Mouse (Mus musculus): ENCODE results near the gene Dnal1. TPM values are rescaled to one million over a fixed set of nuclear protein-coding genes. Genes with fewer than 3 reads are reported as not detected.
A peak's percentile ranks its signal among the peaks of the same experiment; 100 is the strongest.

Gene Dnal1
- total RNA-seq, 2 experiments from 2014 or later = 7.3 to 7.4 TPM

DNA sequence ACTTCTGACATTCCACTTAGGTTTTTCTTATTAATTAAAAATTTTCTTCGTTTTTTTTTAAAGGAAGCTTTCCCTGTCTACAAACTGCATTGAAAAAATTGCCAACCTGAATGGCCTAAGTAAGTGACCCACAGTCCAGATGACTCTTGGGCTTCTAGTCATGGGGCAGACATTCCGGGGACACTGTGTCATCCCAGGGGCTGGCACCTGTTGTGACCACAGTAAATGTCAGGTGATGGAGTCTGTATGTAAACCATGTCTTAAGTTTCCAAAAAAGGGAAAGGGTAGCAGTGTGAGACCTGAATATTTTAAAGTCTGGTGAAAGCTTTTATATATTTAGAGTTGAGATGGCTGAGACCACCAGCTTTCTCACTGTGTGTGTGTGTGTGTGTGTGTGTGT is 12.7 kb downstream of the Dnal1 start:
- DNase-seq (ENCODE audit: low spot score) = no peak

DNA sequence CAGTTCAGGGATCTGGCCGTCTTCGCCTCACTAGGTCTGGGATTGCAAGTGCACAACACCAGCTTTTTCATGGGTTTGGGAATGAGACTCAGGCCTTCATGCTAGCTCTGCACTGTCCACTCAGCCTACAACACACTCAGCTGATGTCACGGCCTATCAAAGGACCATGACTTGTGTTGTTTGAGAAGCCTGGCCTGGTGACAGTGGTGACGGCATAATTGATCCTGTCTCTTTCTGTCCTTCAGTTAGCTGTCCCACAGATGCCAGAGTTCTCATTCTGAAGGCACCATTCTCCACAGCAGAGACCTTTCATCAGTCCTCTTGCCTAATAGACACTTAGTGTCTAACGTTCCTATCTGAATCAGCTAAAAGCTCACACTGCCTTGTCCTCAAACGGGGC is 14.4 kb downstream of the Dnal1 start:
- no peak for DNase-seq (ENCODE audit: low spot score)

DNA sequence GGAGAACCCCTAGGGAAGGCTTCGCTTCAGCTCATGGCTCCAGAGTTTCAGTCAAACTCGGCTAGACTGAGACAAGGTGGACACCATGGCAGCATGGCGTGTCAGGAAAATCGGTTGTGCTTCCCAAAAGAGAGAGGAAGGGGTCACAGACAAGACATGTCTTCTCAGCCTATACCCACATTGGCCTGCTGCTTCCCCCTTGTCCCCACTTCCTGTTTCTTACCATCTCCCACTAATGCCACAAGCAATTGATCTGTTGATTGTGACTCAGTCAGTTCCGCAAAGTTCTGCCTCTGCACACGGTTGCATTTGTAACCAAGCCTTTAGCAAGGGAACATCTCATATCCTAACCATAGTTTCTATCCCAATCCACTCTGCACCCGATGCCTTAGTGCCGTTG is 15.8 kb downstream of the Dnal1 start:
- DNase-seq (ENCODE audit: low spot score) = no peak

DNA sequence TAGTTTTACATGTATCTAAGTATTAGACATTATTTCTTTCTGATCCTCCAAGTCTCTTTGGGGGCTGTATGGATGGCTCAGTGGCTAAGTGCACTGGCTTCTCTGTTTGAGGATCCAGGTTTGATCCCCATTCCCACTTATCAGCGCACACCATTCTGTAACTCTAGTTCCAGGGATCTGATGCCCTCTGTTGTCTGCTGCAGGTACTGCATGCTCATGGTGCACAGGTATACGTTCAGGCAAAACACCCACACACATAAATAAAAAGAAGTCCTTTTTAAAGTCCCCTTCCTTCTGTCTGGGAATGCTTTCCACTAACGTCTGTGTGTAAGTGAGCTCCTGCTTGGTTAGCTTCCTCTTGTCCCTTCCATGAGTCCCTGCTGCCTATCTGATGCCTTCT is 18.1 kb downstream of the Dnal1 start:
- DNase-seq (ENCODE audit: low spot score) = no peak

DNA sequence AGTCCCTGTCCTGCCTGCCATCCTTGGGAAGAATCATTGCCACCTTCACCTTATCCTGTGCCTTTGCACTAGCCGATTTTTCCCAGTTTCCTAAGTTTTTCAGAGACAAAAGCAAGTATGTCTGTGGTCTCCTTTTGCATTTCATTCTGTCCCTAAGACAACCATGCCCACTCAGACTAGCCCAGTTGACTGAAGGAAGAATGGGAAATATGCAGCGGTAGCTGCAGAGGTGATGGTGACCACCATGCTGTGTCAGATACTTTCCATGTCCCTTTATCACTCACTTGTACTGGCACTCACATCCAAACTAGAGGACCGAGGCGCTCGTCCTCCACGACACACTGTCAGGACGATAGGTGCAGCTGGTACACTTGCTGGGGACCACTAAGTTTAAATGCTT is 23.0 kb downstream of the Dnal1 start:
- DNase-seq (ENCODE audit: low spot score) = no peak

DNA sequence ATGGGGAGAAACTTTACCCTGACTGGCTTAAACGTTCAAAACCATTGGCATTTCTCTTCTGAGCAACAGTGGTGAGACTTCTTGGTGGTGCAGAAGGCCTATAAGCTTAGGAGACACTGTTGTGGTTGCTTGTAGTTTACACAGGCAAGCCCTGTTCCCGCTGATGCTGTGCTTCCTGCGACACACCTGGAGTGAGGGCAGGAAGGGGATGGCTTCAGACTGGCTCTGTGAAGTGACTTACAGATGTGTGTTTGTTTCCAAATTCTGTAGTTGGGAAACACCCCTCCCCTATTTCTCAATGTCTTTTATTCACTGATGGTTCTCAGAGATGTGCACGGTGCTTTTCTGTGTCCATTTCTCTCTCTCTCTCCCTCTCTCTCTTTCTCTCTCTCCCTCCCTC is 26.0 kb downstream of the Dnal1 start:
- no peak for DNase-seq (ENCODE audit: low spot score)

DNA sequence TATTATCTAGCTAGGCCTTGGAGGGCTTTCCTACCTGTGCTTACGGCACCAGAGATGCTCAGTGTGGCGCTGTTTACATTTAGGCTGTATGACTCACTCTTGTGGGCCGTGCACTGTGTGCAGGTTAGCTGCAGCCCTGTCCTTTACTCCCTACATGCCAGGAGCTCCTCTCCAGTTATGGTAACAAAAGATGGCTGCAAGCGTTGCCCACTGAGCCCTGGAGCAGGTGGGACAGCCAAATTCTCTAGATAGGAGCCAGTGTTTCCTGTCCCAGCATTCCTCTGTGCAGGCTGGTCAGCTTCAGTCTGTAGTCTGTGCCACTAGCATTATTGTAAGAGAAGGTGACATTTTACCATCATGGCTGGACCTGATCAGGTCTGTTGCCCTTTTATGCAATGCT is 27.1 kb downstream of the Dnal1 start:
- DNase-seq (ENCODE audit: low spot score) = no peak

DNA sequence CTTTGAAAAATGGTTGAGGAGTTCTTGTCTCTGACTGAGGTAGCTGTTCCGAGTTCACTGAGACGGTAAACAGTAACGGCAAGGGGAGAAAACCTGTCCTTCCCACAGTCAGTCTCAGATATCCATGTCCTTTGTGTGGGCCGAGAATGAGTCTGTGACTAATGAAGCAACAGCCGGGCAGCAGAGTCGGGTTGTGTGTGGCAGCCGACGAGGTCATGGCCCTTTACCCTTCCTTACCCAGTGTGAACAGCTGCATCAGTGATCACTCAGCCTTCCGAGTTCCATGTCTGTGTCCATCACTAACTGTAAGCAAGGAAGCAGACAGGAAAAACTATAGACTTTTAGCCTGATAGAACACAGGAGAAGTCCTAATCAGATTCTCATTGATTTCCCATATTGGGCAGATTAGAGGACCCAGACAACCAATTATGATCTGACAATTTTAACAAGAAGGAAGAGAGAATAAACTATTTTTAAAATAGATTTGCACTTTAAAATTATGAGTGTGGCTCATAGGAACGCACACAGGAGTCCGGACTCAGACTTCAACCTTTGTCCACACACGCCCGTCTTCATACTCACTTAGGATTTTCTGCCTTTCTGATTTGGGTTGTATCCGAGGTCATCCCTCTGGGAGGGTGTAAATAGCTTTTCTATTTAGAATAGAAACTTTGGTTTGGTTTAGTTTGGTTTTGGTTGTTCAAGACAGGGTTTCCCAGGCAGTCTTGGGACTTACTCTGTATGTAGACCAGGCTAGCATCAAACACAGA is 28.3 kb downstream of the Dnal1 start:
- no peak for DNase-seq (ENCODE audit: low spot score)

DNA sequence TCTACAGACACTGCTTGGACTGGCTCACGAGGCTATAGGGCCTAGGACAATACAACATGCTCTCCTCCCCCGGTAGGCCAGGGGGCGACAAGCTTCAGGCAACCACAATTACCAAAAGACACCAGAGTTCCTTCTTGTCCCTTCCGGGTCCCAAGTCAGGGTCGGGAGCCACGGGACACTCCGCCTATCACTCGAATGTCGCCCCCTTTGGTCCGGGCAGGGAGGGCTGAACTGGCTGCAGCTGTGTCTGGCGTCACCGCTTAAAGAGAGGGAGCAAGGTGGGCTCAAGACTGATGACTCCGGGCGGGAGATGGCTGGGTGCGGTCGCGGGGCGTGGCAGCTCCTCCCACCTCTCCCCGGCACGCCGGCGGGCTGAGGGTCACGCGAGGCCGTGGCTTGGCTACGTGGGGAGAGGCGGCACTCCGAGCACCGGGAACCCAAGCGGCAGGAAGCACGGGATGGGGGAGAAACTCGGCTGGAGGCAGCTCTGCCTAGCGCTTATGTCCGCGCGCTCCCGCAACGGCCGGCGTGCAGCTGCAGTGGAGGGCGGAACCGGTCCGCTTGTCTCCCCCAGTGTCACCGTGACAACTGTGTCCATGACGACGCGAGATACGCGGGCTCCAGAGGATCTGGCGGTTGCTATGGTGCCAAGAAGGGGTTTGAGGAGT is 33.9 kb downstream of the Dnal1 start, which contains the start of gene Pnma1:
TSS of gene Pnma1 (minus strand) at position 536 of the 668 bp plus-strand sequence.
- peak; percentile 61 for DNase-seq (ENCODE audit: low spot score)

DNA sequence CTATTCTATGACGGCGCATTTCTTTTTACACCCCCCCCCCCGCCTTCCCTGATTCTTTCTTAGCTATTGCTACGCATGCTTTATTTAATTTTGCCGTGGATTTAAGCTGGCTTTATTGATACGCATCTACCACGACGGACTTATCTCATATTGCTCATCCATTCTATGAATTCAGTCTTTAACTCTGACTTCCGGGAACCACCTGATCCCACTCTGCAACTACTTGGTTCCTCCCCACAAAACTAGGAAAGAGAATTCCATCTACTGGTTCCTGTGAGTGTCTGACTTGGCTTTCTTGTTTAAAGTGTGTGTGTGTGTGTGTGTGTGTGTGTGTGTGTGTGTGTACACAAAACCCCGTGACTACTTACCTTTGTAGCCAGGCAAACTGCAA is 34.5 kb downstream of the Dnal1 start:
- no peak for DNase-seq (ENCODE audit: low spot score)

DNA sequence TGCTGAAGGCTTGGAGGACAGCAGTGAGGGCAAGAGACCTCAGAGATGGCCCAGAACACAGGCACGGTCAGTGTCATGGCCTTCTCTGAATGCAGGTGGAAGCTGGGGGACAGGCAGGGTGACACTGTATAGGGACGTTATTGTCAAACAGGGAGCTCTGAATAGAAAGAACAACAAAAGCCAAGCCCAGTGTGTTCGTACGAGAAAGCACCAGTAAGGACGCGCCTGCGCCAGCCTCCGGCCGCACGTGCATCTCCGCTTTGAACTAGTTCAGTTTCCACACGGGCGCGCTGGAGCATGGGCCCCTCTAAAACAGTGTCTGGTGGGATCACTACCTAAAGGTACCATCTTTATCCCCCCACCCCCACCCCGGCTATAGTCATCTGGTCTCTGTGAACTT is 35.8 kb downstream of the Dnal1 start:
- DNase-seq (ENCODE audit: low spot score) = no peak

DNA sequence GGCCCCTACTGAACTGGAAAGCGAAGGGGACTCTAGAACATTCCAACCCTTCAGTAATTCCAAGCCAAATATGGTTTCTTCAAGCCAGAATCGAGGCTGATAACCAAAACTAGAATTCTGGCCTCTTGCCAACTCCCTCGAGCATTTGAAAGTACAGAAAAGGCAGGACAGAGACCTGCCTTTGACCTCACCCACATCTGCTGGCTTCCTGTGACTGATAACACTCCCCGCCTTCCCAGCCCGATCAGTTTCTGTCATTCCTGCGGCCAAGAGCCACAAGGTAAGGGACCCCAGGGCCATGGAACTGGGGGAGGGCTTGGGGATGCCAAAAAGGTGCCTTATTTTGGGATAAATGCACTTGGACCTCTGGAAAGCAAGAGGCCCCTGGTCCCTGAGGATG is 36.8 kb downstream of the Dnal1 start:
- no peak for DNase-seq (ENCODE audit: low spot score)

DNA sequence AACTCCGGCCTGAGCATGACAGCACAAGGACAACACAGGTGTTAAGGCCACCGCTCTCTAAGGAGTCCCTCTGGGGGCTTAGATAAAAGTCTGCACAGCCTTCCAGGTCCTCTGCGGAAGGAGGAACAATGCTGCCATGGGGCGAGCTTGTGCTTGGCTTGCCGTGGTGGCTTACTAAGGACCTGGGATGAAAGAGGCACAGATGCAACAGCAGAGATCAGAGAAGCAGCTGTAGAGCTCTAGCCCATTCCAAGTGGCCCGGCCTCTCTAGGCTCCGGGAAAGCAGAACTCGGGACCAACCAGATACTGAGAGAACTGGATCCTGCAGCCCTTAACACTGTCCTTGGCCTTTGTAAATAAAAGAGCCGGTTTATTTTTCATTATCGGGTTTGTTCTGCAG is 37.7 kb downstream of the Dnal1 start:
- DNase-seq (ENCODE audit: low spot score) = no peak

DNA sequence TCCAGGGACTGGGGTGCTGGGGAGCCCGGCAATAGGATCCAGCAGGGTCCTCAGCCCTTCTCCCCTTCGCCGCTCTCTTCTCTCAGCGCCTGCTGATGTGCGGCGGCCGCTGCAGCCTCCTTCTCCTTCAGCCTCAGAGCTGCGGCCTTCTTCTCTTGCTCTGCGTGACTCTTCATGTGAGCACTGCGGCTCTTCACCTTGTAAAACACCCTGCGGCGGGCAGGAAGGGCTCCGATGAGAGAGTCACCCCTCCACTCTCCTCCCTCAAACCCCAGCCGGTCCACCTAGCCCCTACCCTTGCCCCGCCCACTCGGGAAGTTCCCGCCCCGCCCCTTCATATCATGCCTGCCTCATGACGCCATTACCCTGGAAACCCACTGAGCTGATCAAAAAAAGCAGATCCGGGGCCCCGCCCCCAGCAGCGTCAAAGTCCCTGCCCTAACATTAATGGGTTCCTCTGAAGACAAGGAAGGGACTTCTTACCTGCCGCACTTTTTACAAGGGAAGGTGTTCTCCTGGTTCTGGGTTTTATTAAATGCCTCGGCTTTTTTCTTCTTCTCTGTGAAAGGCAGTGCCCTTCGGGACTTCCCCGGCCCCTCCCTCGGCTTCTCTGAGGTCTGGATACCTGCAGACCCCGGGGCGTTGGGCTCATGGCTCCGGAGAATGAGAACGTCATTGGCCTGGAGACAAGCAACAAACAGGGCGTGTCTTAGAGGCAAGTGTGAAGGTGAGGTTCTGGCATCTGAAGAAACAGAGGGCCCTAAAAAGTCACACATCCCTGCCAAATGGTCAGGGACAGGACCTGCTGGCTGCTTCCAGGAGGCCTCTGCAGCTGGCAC is 38.4 kb downstream of the Dnal1 start:
- DNase-seq (ENCODE audit: low spot score) = no peak

DNA sequence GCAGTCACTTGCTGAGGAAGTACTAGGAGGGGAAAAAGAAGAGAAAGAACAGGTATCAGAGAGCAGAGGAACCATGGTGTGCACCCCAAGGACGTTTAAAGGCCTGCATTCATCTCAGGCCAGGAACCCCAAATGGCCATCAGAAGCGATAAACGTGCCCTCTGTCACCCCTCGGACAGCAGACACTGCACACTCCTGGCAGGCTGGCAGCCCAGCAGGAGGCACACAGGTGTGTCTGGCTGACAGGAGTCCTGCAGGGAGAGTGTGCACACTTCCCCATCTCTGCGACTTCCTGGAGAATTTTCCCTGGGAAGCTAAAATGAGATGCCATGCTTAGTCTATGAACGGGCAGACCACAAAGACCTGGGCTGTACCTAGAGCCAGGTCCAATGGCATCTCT is 39.2 kb downstream of the Dnal1 start:
- DNase-seq (ENCODE audit: low spot score) = no peak

DNA sequence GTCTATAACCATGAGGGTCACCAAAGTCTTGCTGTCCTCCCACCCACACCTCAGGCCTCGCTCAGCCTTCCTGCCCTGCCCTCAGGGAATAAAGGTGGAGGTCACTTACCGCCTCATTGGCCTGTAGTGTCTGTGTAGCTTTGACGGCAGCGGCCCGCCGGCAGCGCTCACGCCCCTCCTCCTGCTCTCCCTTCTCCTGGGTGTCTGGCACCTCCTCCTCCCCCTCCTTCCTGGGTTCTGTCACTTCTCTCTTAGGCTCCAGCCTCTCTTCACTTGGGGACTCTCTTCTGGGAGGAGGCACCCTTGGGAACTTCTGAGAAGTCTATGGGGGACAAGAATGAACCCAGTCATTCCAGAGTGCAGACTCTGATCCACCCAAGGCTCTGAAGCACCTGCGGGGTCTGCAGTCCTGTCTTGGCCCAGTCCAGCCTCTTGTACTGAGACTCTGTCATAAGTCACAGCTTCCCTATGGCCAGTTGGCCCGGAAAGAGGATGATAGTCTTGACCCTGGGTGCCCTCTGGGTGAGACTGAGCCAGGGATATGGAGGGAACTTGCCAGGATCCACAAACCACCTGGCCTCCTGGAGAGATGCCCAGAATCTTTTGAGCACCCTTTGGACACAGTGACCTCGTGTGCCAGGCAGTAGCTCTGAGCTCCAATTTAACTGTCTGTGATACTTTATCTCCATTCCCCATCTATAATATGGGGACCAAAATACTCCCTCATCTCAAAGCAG is 40.8 kb downstream of the Dnal1 start:
- peak; percentile 91 for DNase-seq (ENCODE audit: low spot score)

DNA sequence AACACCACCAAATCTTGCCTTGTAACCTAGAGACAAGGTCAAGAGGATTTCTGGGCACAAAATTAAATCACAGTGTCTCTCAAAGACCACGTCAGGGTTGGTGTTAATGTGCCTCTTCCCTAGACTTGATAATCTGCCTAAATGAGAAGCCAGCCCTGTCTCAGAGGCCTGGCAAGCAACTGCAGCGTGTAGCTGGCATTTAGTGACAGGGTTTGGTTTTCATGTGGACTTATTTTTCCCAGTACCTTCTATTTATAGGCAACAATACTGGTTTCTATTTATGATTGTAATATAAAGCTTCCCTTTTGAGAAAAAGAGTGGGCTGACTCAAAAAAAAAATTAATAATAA is 41.3 kb downstream of the Dnal1 start:
- DNase-seq (ENCODE audit: low spot score) = peak; percentile 46

DNA sequence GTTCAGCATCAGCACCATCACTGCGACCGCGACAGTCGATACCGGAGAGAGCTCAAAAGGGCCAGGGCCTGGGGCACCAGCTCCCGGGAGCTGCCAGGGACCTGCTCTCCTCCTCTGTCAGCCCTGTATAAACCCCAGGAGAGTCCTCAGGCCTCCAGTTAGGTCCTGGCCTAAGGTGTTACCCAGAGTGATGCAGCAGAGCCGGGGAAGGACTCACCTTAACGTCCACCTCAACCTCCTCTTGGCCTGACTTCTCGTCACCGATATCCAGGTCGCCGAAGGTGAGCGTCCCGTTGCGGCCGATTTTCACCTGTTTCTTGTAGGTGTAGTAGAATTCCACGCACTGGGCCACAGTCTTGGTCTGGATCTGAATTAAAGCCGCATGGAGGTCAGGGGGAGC is 42.0 kb downstream of the Dnal1 start:
- no peak for DNase-seq (ENCODE audit: low spot score)

DNA sequence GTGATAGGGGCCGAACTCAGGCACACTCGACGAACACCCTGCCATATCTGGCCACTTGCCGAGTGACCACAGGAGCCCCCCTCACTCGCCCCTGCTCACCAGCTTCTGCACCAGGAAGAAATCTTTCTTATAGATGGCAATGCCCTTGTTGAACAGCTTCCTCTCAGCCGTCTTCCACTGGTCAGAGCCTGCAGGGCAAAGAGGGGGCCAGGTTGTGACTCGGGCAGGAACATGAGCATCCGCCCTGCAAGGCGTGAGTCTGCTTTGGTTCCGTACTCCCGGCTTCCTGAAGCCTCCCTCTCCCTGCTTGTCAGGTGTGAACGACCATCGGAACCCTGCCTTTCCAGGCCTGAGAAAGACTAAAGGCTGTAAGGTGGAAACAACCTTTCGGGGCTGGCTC is 44.0 kb downstream of the Dnal1 start:
- no peak for DNase-seq (ENCODE audit: low spot score)

DNA sequence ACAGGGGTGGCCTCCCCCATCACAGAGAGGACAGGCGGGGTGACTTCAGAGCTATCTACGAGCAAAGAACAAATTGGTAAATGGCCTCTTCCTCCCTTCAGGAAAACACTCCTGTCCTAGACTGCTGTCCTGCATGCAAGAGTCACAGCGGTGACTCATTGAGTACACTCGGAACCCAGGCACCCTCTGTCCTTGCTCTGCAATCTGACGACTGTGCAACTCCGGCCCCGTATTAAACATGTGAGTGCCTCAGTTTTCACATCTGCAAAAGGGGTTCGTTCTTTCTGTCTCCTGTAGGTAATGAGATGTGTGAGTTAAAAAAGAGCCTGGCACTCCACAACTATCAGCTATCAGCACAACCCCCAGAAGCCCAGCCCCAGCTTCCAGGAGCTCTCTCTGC is 46.3 kb downstream of the Dnal1 start:
- DNase-seq (ENCODE audit: low spot score) = no peak

DNA sequence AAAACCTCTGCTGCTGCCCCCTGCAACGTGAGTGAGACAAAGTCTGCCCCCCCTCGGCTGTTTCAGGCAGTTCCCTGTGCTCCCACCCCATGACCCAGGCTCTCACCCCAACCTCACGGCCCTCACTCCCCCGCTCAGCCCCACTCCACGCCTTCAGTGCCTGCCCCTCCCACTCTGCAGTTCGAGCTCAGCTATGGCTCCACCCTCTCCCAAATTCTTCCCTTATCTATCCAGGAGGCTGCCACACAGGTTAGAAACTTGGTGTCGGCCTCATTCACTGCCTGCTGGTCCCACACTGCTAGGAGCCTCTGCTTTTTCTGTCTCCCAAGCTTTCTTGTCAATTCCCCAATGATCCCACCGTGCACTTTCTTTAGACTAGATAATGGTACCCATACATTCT is 47.0 kb downstream of the Dnal1 start:
- no peak for DNase-seq (ENCODE audit: low spot score)

All from gastrocnemius, adult 18-20 months (tissue).